Mouse (Mus musculus): ENCODE results near the gene Tmem87b.

Gene Tmem87b

DNA sequence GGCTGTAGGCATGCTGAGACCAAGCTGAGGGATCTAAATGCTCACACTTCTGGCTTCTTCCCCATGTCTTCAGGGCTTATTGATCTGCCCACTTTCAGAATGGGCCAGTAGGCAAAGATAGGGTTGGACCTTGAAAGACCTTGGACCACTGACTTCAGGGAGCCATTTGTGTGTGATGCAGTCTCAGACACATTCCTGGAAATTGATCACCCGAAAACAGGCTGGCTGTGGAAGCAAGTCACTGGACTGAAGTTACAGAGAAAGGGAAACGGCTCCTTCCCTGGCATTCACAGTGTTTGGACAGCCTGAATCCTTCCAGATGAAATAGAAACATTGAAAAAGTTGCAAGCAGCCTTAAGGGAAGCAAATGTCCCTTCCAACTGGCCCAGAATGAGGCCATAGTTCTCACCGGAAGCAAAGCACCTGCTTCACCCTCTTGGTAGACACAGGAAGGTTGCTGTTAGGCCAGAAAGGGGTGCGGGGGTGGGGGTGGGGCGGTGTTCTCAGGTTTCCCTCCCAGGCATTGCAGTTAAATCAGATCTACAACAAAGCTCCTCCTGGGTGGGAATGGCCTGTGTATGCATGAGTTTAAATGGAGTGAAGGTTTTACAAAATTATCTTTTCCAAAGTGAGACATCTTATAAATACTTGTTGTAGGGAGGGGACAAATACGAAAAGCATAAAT lies 70.1 kb downstream of the Tmem87b start:
- no peak for DNase-seq (ENCODE audit: low spot score in 2 of 2)

- no peak for DNase-seq (ENCODE audit: low spot score in 2 of 2)
Observed at GRCm38 (mm10) chr2:128890661-128891335, 72.9 kb downstream of the Tmem87b start.

GRCm38 (mm10) chr2:128892180-128892721 lies 74.3 kb downstream of the Tmem87b start:
- no peak for DNase-seq (ENCODE audit: low spot score in 2 of 2)

- DNase-seq (ENCODE audit: low spot score in 2 of 2) = no peak
Observed at GRCm38 (mm10) chr2:128902843-128903242, 84.9 kb downstream of the Tmem87b start.

- DNase-seq (ENCODE audit: low spot score in 2 of 2) = no peak
Observed at GRCm38 (mm10) chr2:128903661-128904060, 85.7 kb downstream of the Tmem87b start.
